Mouse (Mus musculus) midbrain, embryonic 12.5 days (tissue): ENCODE measurements around the gene Ctnnbl1. TPM values are rescaled to one million over a fixed set of nuclear protein-coding genes. Genes with fewer than 3 reads are reported as not detected.

Experiments used
- ATAC-seq: fragments of 200-750 bp; cut with Nextera tagmentation; 2 replicates; pipeline ENCODE4 v1.8.0; 2017; ENCODE audit warnings: low read depth, moderate TSS enrichment, moderate library complexity; ENCODE audit not compliant: low FRiP score
- H3K27ac ChIP-seq: fragments of 300-500 bp; sonication (generic); replicated peaks from 2 replicates; pipeline ENCODE4 v1.5.1; 2016; ENCODE audit warnings: mild to moderate bottlenecking
- H3K27me3 ChIP-seq: fragments of 300-500 bp; sonication (generic); 2 replicates; pipeline ENCODE4 v1.6.1; 2016; ENCODE audit warnings: mild to moderate bottlenecking
- H3K36me3 ChIP-seq: fragments of 300-500 bp; sonication (generic); 2 replicates; pipeline ENCODE4 v1.6.1; 2016
- H3K4me1 ChIP-seq: fragments of 300-500 bp; sonication (generic); 2 replicates; pipeline ENCODE4 v1.6.1; 2016
- H3K4me2 ChIP-seq: fragments of 300-500 bp; sonication (generic); replicated peaks from 2 replicates; pipeline ENCODE4 v1.6.1; 2016; ENCODE audit warnings: mild to moderate bottlenecking, moderate library complexity
- H3K4me3 ChIP-seq: fragments of 300-500 bp; sonication (generic); 2 replicates; pipeline ENCODE4 v1.5.1; 2016; ENCODE audit warnings: mild to moderate bottlenecking
- H3K9ac ChIP-seq: fragments of 300-500 bp; sonication (generic); replicated peaks from 2 replicates; pipeline ENCODE4 v1.6.1; 2016; ENCODE audit warnings: mild to moderate bottlenecking, moderate library complexity
- H3K9me3 ChIP-seq: fragments of 300-500 bp; sonication (generic); 2 replicates; pipeline ENCODE4 v1.6.1; 2016; ENCODE audit warnings: mild to moderate bottlenecking
- WGBS: fragments of 180-500 bp; shearing (Covaris S2); methylation state at CpG from one replicate; pipeline ENCODE4 v1.1.7; 2016; 5-methylcytosine and 5-hydroxymethylcytosine counted together
- polyA plus RNA-seq: library from polyadenylated mRNA; unstranded; fragments of >200 nt; fragmentation: Nextera tagmentation; extraction: Ambion mirVana; gene quantifications from 2 replicates; pipeline ENCODE4 v1.2.1, GENCODE M21; 2016

The Ctnnbl1 gene
- polyA plus RNA-seq, 1 experiment from 2014 or later: 89.1 TPM

- H3K4me2 ChIP-seq: no peak overlapping the region
- H3K4me1 ChIP-seq: peaks cover 11% of the 10 kb centered on the region; the same call in 1 of the 2 replicates
- no peaks in the 10 kb centered on the region for H3K27me3 ChIP-seq
- H3K9ac ChIP-seq: no peak overlapping the region
- H3K4me3 ChIP-seq: no peak overlapping the region
- H3K36me3 ChIP-seq: peaks cover 18% of the 10 kb centered on the region
- H3K9me3 ChIP-seq: no peaks in the 10 kb centered on the region
- no peak for ATAC-seq
- 0 out of 2 replicates have a peak overlapping the region, but pooled peaks have one; percentile 35 for H3K27ac ChIP-seq
- 74% methylated on average over 3 of the region's 3 CpGs for WGBS
Observed at GRCm38 (mm10) chr2:157780956-157781355, 43.8 kb downstream of the Ctnnbl1 start.

GRCm38 (mm10) chr2:157783152-157783551, 46.0 kb downstream of the Ctnnbl1 start:
- WGBS: 93% methylated on average over 16 of the region's 16 CpGs
- Histone ChIP-seq H3K4me2 (no peak overlapping the region), H3K27me3 (peaks cover 4% of the 10 kb centered on the region), H3K36me3 (peaks cover 18% of the 10 kb centered on the region), H3K4me3 (no peak overlapping the region), H3K9me3 (no peaks in the 10 kb centered on the region), H3K4me1 (peaks cover 11% of the 10 kb centered on the region; the same call in 1 of the 2 replicates), H3K27ac (no peak overlapping the region), H3K9ac (no peak overlapping the region)
- ATAC-seq: no peak

GRCm38 (mm10) chr2:157784238-157784637, 47.0 kb downstream of the Ctnnbl1 start:
- Histone ChIP-seq H3K9ac (no peak overlapping the region), H3K4me1 (peaks cover 11% of the 10 kb centered on the region; the same call in 1 of the 2 replicates), H3K27ac (no peak overlapping the region), H3K4me3 (no peak overlapping the region), H3K27me3 (peaks cover 13% of the 10 kb centered on the region), H3K9me3 (no peaks in the 10 kb centered on the region), H3K36me3 (peaks cover 24% of the 10 kb centered on the region), H3K4me2 (no peak overlapping the region)
- ATAC-seq: no peak
- 78% methylated on average over 6 of the region's 6 CpGs for WGBS

GRCm38 (mm10) chr2:157784647-157785046, 47.4 kb downstream of the Ctnnbl1 start:
- H3K4me1 ChIP-seq: peaks cover 11% of the 10 kb centered on the region; the same call in 1 of the 2 replicates
- ATAC-seq: no peak
- no peak overlapping the region for H3K27ac ChIP-seq
- no peak overlapping the region for H3K9ac ChIP-seq
- H3K27me3 ChIP-seq: peaks cover 13% of the 10 kb centered on the region
- no peak overlapping the region for H3K4me3 ChIP-seq
- peaks cover 25% of the 10 kb centered on the region for H3K36me3 ChIP-seq
- H3K4me2 ChIP-seq: no peak overlapping the region
- 79% methylated on average over 2 of the region's 2 CpGs for WGBS
- H3K9me3 ChIP-seq: no peaks in the 10 kb centered on the region

- peaks cover 36% of the 10 kb centered on the region for H3K27me3 ChIP-seq
- no peaks in the 10 kb centered on the region for H3K9me3 ChIP-seq
- WGBS: 82% methylated on average over 7 of the region's 7 CpGs
- peaks cover 10% of the 10 kb centered on the region; the same call in 1 of the 2 replicates for H3K36me3 ChIP-seq
- H3K4me3 ChIP-seq: no peak overlapping the region
- H3K27ac ChIP-seq: peak overlapping the region; percentile 46; the same call in 1 of the 2 replicates
- no peak for ATAC-seq
- no peak overlapping the region for H3K4me2 ChIP-seq
- no peak overlapping the region for H3K9ac ChIP-seq
- peaks cover 12% of the 10 kb centered on the region; the same call in 1 of the 2 replicates for H3K4me1 ChIP-seq
Observed at GRCm38 (mm10) chr2:157789226-157789625, 52.0 kb downstream of the Ctnnbl1 start.

- WGBS: 87% methylated on average over 8 of the region's 8 CpGs
- Histone ChIP-seq H3K9me3 (no peaks in the 10 kb centered on the region), H3K4me1 (peaks cover 12% of the 10 kb centered on the region; the same call in 1 of the 2 replicates), H3K27me3 (peaks cover 41% of the 10 kb centered on the region), H3K27ac (peak overlapping the region; percentile 35; the same call in 1 of the 2 replicates), H3K36me3 (peaks cover 7% of the 10 kb centered on the region; the same call in 1 of the 2 replicates), H3K9ac (no peak overlapping the region), H3K4me3 (no peak overlapping the region), H3K4me2 (no peak overlapping the region)
- no peak for ATAC-seq
Observed at GRCm38 (mm10) chr2:157790836-157791495, 53.8 kb downstream of the Ctnnbl1 start.

GRCm38 (mm10) chr2:157791528-157792162, 54.4 kb downstream of the Ctnnbl1 start:
- Histone ChIP-seq H3K27ac (peak overlapping the region; percentile 66), H3K4me3 (no peak overlapping the region), H3K4me2 (no peak overlapping the region), H3K9me3 (no peaks in the 10 kb centered on the region), H3K4me1 (peaks cover 12% of the 10 kb centered on the region; the same call in 1 of the 2 replicates), H3K9ac (no peak overlapping the region), H3K27me3 (peaks cover 41% of the 10 kb centered on the region), H3K36me3 (peaks cover 7% of the 10 kb centered on the region; the same call in 1 of the 2 replicates)
- peak; percentile 66; the same call in 1 of the 2 replicates for ATAC-seq
- 45% methylated on average over 14 of the region's 14 CpGs for WGBS

GRCm38 (mm10) chr2:157792840-157793552, 55.8 kb downstream of the Ctnnbl1 start:
- Histone ChIP-seq H3K4me3 (no peak overlapping the region), H3K4me2 (no peak overlapping the region), H3K9ac (no peak overlapping the region), H3K36me3 (peaks cover 7% of the 10 kb centered on the region; the same call in 1 of the 2 replicates), H3K27ac (peak overlapping the region; percentile 42), H3K27me3 (peaks cover 44% of the 10 kb centered on the region), H3K9me3 (no peaks in the 10 kb centered on the region), H3K4me1 (peaks cover 12% of the 10 kb centered on the region; the same call in 1 of the 2 replicates)
- 86% methylated on average over 10 of the region's 10 CpGs for WGBS
- ATAC-seq: no peak

- Histone ChIP-seq H3K4me3 (no peak overlapping the region), H3K9me3 (no peaks in the 10 kb centered on the region), H3K4me1 (peaks cover 12% of the 10 kb centered on the region; the same call in 1 of the 2 replicates), H3K27ac (0 out of 2 replicates have a peak overlapping the region, but pooled peaks have one; percentile 42), H3K9ac (no peak overlapping the region), H3K27me3 (peaks cover 42% of the 10 kb centered on the region), H3K36me3 (peaks cover 4% of the 10 kb centered on the region; the same call in 1 of the 2 replicates), H3K4me2 (no peak overlapping the region)
- WGBS: 72% methylated on average over 8 of the region's 8 CpGs
- no peak for ATAC-seq
Observed at GRCm38 (mm10) chr2:157793851-157794332, 56.7 kb downstream of the Ctnnbl1 start.

- H3K4me3 ChIP-seq: no peak overlapping the region
- no peak overlapping the region for H3K9ac ChIP-seq
- H3K27ac ChIP-seq: no peak overlapping the region
- H3K9me3 ChIP-seq: no peaks in the 10 kb centered on the region
- peaks cover 36% of the 10 kb centered on the region for H3K27me3 ChIP-seq
- H3K4me2 ChIP-seq: no peak overlapping the region
- peaks cover 21% of the 10 kb centered on the region for H3K4me1 ChIP-seq
- 95% methylated on average over 1 of the region's 1 CpGs for WGBS
- H3K36me3 ChIP-seq: no peaks in the 10 kb centered on the region
- ATAC-seq: no peak
Observed at GRCm38 (mm10) chr2:157795627-157796423, 58.6 kb downstream of the Ctnnbl1 start.

GRCm38 (mm10) chr2:157799533-157799932, 62.3 kb downstream of the Ctnnbl1 start:
- Histone ChIP-seq H3K36me3 (no peaks in the 10 kb centered on the region), H3K9ac (no peak overlapping the region), H3K27me3 (peaks cover 26% of the 10 kb centered on the region), H3K4me3 (no peak overlapping the region), H3K4me2 (no peak overlapping the region), H3K27ac (no peak overlapping the region), H3K9me3 (no peaks in the 10 kb centered on the region), H3K4me1 (peaks cover 37% of the 10 kb centered on the region)
- WGBS: 95% methylated on average over 9 of the region's 9 CpGs
- no peak for ATAC-seq
